Comparison of ENCODE assay signal across 20 mouse cellular contexts in the genomic region with DNA sequence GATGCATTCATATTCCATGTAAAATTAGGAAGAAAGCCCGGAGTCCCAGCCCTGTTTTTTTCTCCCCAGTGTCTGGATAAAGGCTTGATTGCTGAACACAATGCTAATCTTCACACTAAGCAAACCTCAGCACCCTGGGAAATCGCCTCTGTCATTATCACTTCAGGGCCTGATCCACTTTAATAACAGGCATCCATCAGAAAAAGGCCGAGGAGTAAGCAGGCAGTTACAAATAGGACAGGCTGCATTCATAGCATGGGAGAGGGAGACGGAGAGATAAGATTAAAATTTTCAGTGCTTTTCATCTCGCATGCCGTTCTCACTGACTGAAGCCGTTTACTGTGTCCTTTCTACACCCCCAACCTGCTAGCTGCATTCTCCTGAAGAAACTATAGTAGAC.
DNase-seq lines count a peak whose midpoint lies in the region; ATAC-seq lines count a peak whose summit lies in the region.
"Had no signal": no experiment of that assay in that cellular context is flagged by ENCODE, and none has a peak within 500 bp of the region (broad histone marks: within the 10 kb centered on the region; RNA-seq: fewer than 3 reads in every experiment).

No protein-coding gene starts in this region.

- no peaks in the 10 kb centered on the region for H3K9me3 ChIP-seq in forebrain, embryonic 13.5 days (replicated peaks)
- H3K9me3 ChIP-seq in forebrain, embryonic 11.5 days (ENCODE audit: control insufficient read depth, low read length) = no peaks in the 10 kb centered on the region
- no peaks in the 10 kb centered on the region for H3K9me3 ChIP-seq in hindbrain, embryonic 13.5 days
- H3K9me3 ChIP-seq in hindbrain, embryonic 10.5 days = no peaks in the 10 kb centered on the region
- H3K9me3 ChIP-seq in midbrain, embryonic 14.5 days (ENCODE audit: control insufficient read depth, low read length) = no peaks in the 10 kb centered on the region
- H3K9me3 ChIP-seq: kidney, embryonic 15.5 days; limb, embryonic 13.5 days; liver, embryonic 13.5 days had no signal

- H3K4me2 ChIP-seq in forebrain, embryonic 13.5 days = no peak overlapping the region
- H3K4me2 ChIP-seq in forebrain, embryonic 11.5 days (ENCODE audit: low read depth, low read length, severe bottlenecking) = no peak overlapping the region
- no peak overlapping the region for H3K4me2 ChIP-seq in hindbrain, embryonic 13.5 days
- no peak overlapping the region; the same call in 1 of the 2 replicates for H3K4me2 ChIP-seq in midbrain, embryonic 14.5 days (ENCODE audit: low read length)
- H3K4me2 ChIP-seq: kidney, embryonic 15.5 days; limb, embryonic 13.5 days; liver, embryonic 13.5 days; lung, embryonic 14.5 days had no signal

- 0 out of 2 replicates have a peak overlapping the region, but pooled peaks have one; percentile 44 for H3K27ac ChIP-seq in forebrain, embryonic 13.5 days
- H3K27ac ChIP-seq in forebrain, embryonic 11.5 days (ENCODE audit: low read depth, low read length) = no peak overlapping the region
- peak overlapping the region; percentile 73 for H3K27ac ChIP-seq in hindbrain, embryonic 13.5 days
- no peak overlapping the region for H3K27ac ChIP-seq in hindbrain, embryonic 10.5 days
- peak overlapping the region; percentile 65 for H3K27ac ChIP-seq in midbrain, embryonic 14.5 days (replicated peaks; ENCODE audit: low read depth, low read length)
- H3K27ac ChIP-seq: kidney, embryonic 15.5 days; limb, embryonic 13.5 days; liver, embryonic 13.5 days; stomach, postnatal 0 days had no signal

- peaks cover 10% of the 10 kb centered on the region for H3K4me1 ChIP-seq in forebrain, embryonic 13.5 days
- no peaks in the 10 kb centered on the region; the same call in 1 of the 2 replicates for H3K4me1 ChIP-seq in forebrain, embryonic 11.5 days (replicated peaks; ENCODE audit: control insufficient read depth, insufficient read depth, low read length)
- H3K4me1 ChIP-seq in hindbrain, embryonic 13.5 days (replicated peaks) = peaks cover 16% of the 10 kb centered on the region
- 0 out of 2 replicates have a peak, but pooled peaks cover 3% of the 10 kb centered on the region for H3K4me1 ChIP-seq in hindbrain, embryonic 10.5 days (replicated peaks)
- peaks cover 8% of the 10 kb centered on the region for H3K4me1 ChIP-seq in midbrain, embryonic 14.5 days (ENCODE audit: control insufficient read depth, insufficient read depth, low read length)
- H3K4me1 ChIP-seq: kidney, embryonic 15.5 days; limb, embryonic 13.5 days; liver, embryonic 13.5 days had no signal

- 24% methylated on average over 7 of the region's 7 CpGs for WGBS in forebrain, embryonic 13.5 days
- 46% methylated on average over 7 of the region's 7 CpGs for WGBS in forebrain, embryonic 11.5 days
- WGBS in hindbrain, embryonic 13.5 days = 47% methylated on average over 7 of the region's 7 CpGs
- 74% methylated on average over 7 of the region's 7 CpGs for WGBS in hindbrain, embryonic 10.5 days
- 15% methylated on average over 7 of the region's 7 CpGs for WGBS in midbrain, embryonic 14.5 days

- ATAC-seq in forebrain, embryonic 13.5 days = no peak
- ATAC-seq in forebrain, embryonic 11.5 days (replicated peaks; ENCODE audit: low FRiP score) = no peak
- no peak for ATAC-seq in hindbrain, embryonic 13.5 days (ENCODE audit: low FRiP score)
- no peak for ATAC-seq in midbrain, embryonic 14.5 days (ENCODE audit: low FRiP score, low TSS enrichment)
- ATAC-seq: CD4-positive, CD25-positive, alpha-beta regulatory T cell, adult 4 months had no signal

- no peak overlapping the region for H3K4me3 ChIP-seq in forebrain, embryonic 13.5 days
- no peak overlapping the region for H3K4me3 ChIP-seq in forebrain, embryonic 11.5 days (ENCODE audit: low read depth, low read length)
- H3K4me3 ChIP-seq in hindbrain, embryonic 13.5 days = no peak overlapping the region
- H3K4me3 ChIP-seq in hindbrain, embryonic 10.5 days = no peak overlapping the region
- H3K4me3 ChIP-seq in midbrain, embryonic 14.5 days (replicated peaks; ENCODE audit: low read depth, low read length) = no peak overlapping the region
- H3K4me3 ChIP-seq: kidney, embryonic 15.5 days; limb, embryonic 13.5 days; liver, embryonic 13.5 days had no signal

- no peaks in the 10 kb centered on the region for H3K27me3 ChIP-seq in forebrain, embryonic 13.5 days
- H3K27me3 ChIP-seq in forebrain, embryonic 11.5 days (ENCODE audit: control insufficient read depth, insufficient read depth, low read length) = no peaks in the 10 kb centered on the region
- no peaks in the 10 kb centered on the region for H3K27me3 ChIP-seq in hindbrain, embryonic 13.5 days
- no peaks in the 10 kb centered on the region for H3K27me3 ChIP-seq in hindbrain, embryonic 10.5 days (ENCODE audit: insufficient read depth, poor library complexity, severe bottlenecking)
- no peaks in the 10 kb centered on the region for H3K27me3 ChIP-seq in midbrain, embryonic 14.5 days (ENCODE audit: control insufficient read depth, insufficient read depth, low read length)
- H3K27me3 ChIP-seq: kidney, embryonic 15.5 days; limb, embryonic 13.5 days; liver, embryonic 13.5 days had no signal

- no peaks in the 10 kb centered on the region for H3K36me3 ChIP-seq in forebrain, embryonic 13.5 days (ENCODE audit: poor library complexity, severe bottlenecking)
- H3K36me3 ChIP-seq in forebrain, embryonic 11.5 days (ENCODE audit: control insufficient read depth, insufficient read depth, low read length) = no peaks in the 10 kb centered on the region
- H3K36me3 ChIP-seq in hindbrain, embryonic 13.5 days = 0 out of 2 replicates have a peak, but pooled peaks cover 4% of the 10 kb centered on the region
- no peaks in the 10 kb centered on the region for H3K36me3 ChIP-seq in hindbrain, embryonic 10.5 days
- H3K36me3 ChIP-seq in midbrain, embryonic 14.5 days (ENCODE audit: control insufficient read depth, insufficient read depth, low read length) = no peaks in the 10 kb centered on the region
- H3K36me3 ChIP-seq: kidney, embryonic 15.5 days; limb, embryonic 13.5 days; liver, embryonic 13.5 days had no signal

- H3K9ac ChIP-seq in forebrain, embryonic 13.5 days = no peak overlapping the region
- H3K9ac ChIP-seq in forebrain, embryonic 11.5 days (ENCODE audit: low read length) = no peak overlapping the region
- peak overlapping the region; percentile 39; the same call in 1 of the 2 replicates for H3K9ac ChIP-seq in hindbrain, embryonic 13.5 days
- H3K9ac ChIP-seq in midbrain, embryonic 14.5 days (replicated peaks; ENCODE audit: low read length) = peak overlapping the region; percentile 7; the same call in 1 of the 2 replicates
- H3K9ac ChIP-seq: kidney, embryonic 15.5 days; limb, embryonic 13.5 days; liver, embryonic 13.5 days; lung, embryonic 14.5 days had no signal

- DNase-seq in forebrain, embryonic 11.5 days (ENCODE audit: low spot score) = no peak
- DNase-seq in hindbrain, embryonic 10.5 days (ENCODE audit: low spot score) = no peak
- peak; percentile 39 for DNase-seq in brain, adult 2 months (ENCODE audit: low read depth, low spot score)
- peak; percentile 49 for DNase-seq in midbrain, embryonic 14.5 days
- no peak for DNase-seq in kidney, adult 9 months
- DNase-seq in adrenal gland, postnatal 36 days = no peak
- DNase-seq: adrenal gland, postnatal 14 days; cerebellum, adult 9-10 months; gastrocnemius, postnatal 25 days; kidney, postnatal 4 days; liver, embryonic 13.5 days; lung, embryonic 14.5 days; lung, postnatal 36 days; right cerebral cortex, adult 18-20 months had no signal

Comparison
In these comparisons a context has a peak if more than half of its experiments do, and no peak if none do; other contexts are left out.
1. H3K27ac ChIP-seq: peak in forebrain, embryonic 13.5 days (single experiment), hindbrain, embryonic 13.5 days (single experiment) and midbrain, embryonic 14.5 days (single experiment); none in forebrain, embryonic 11.5 days (single experiment) and hindbrain, embryonic 10.5 days (single experiment).
2. H3K9ac ChIP-seq: peak in hindbrain, embryonic 13.5 days (single experiment) and midbrain, embryonic 14.5 days (single experiment); none in forebrain, embryonic 13.5 days (single experiment) and forebrain, embryonic 11.5 days (single experiment).
3. DNase-seq: peak in brain, adult 2 months (single experiment) and midbrain, embryonic 14.5 days (single experiment); none in forebrain, embryonic 11.5 days (single experiment), hindbrain, embryonic 10.5 days (single experiment), kidney, adult 9 months (single experiment) and adrenal gland, postnatal 36 days (0 of 2).